Mouse (Mus musculus) embryo, embryonic 9.5 days (tissue): Measurements from ENCODE around the gene Znrf1.

ENCODE experiments used
- DNase-seq: peaks from one replicate; pipeline ENCODE4 v3.0.0-alpha.2; 2017; ENCODE audit errors: extremely low spot score

Znrf1 gene

GRCm38 (mm10) chr8:111597310-111597709 lies 61.4 kb downstream of the Znrf1 start:
- peak; percentile 10 for DNase-seq

GRCm38 (mm10) chr8:111599707-111600444 lies 64.0 kb downstream of the Znrf1 start:
- DNase-seq = no peak

GRCm38 (mm10) chr8:111602050-111602449 lies 66.2 kb downstream of the Znrf1 start:
- no peak for DNase-seq

- DNase-seq = no peak
Measured at GRCm38 (mm10) chr8:111604986-111605385, 69.1 kb downstream of the Znrf1 start.

- DNase-seq = no peak
Measured at GRCm38 (mm10) chr8:111606961-111607360, 71.1 kb downstream of the Znrf1 start.

- DNase-seq = no peak
Measured at GRCm38 (mm10) chr8:111607414-111607813, 71.5 kb downstream of the Znrf1 start.

DNA sequence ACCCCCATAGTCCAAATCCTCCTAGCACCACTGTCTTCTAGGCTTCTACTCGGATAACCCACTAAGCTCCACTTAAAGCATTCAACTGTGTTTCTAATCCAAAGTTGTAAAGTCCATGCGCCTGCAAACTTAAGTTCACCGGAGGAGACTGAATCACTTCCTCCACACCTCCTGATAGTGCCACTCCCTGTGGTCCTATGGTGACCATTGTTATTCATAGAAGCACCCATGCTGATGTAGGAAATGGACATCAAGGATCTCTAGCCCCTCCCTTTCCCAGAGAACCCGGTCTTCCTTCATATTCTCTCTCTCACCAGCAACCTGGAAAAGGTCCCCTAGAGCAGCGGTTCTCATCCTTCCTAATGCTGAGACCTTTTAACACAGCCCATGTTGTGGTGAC lies 77.3 kb downstream of the Znrf1 start:
- DNase-seq = no peak

GRCm38 (mm10) chr8:111614786-111615701 lies 79.1 kb downstream of the Znrf1 start:
- no peak for DNase-seq

GRCm38 (mm10) chr8:111617812-111618211 lies 81.9 kb downstream of the Znrf1 start:
- no peak for DNase-seq

- DNase-seq = no peak
Measured at GRCm38 (mm10) chr8:111618273-111618672, 82.4 kb downstream of the Znrf1 start.

DNA sequence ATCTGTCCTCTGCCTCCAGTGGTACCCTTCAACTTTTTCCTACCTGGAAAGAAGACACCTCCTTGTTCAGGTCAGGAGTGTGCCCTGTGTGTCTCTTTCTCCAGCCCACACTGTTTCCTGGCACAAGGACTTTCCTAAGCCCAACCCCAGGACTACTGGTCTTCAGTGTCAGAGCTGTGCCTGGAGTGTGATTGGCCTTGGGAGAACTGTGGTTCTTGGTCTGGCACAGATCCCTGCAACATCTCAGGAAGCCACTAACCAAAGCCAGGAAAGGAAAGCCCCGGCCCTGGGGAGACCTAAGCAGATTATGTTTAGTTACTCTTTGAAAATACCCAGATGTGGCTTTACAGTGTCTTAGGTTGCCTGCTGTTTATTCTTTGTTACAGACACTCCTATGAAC lies 84.0 kb downstream of the Znrf1 start:
- DNase-seq = no peak

DNA sequence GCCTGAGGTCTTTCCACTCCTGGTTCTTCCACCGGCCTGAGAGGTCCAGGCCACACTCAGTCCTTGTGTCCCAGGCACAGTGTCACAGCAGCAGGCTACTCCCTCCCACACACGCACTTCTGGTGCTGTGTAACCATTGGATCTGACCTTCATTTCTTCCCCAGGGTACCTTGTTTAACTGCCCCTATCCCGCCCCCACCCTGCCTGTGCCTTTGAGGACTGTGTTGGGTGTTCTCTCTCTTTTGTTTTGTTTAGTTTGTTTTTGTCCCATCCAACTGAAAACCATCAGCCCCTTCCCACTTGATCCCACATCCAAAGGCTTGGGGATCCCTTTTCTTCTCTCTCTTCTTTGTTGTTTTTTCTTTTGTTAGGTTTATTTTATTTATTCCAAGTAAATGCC lies 86.2 kb downstream of the Znrf1 start:
- no peak for DNase-seq

GRCm38 (mm10) chr8:111622553-111622952 lies 86.7 kb downstream of the Znrf1 start:
- no peak for DNase-seq

DNA sequence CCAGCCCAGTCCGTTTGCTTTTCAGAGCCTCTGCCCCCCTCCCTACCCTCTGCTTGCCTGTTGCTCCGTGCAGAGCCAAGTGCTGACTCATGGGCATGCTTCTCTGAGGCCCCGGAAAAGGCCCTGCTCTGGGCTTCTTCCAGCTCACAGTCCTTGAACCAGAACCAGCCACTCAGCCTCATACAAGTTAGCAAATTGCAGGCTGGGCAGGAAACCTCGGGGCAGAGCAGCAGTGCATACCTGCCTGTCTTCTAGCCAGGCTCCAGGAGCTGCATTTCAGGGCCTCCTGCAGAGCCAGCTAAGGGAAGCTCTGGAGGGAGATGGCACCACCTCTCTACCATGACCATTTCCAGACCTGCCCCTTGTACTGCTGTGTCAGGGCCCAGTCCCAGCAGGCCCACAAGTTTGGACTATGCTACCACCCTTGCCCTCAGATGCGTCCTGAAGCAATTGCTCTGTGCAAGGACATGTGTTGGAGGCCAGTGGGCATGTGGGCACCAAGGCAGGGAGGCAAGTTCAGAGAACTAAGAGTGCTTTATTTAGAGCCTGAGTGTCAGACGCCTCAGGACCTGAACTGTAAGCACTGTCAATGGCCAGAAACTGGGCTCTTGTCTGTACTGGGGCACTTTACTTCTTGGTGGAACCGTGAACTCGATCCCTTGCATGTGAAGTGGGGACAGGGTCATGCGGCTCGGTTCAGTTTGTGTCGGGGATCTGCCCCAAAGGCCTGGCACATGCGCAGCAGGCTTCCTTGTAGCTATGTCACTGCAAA lies 88.4 kb downstream of the Znrf1 start:
- DNase-seq = no peak

- no peak for DNase-seq
Measured at GRCm38 (mm10) chr8:111624853-111625221, 88.9 kb downstream of the Znrf1 start.

- peak; percentile 64 for DNase-seq
Measured at GRCm38 (mm10) chr8:111625694-111626527, 90.0 kb downstream of the Znrf1 start.

DNA sequence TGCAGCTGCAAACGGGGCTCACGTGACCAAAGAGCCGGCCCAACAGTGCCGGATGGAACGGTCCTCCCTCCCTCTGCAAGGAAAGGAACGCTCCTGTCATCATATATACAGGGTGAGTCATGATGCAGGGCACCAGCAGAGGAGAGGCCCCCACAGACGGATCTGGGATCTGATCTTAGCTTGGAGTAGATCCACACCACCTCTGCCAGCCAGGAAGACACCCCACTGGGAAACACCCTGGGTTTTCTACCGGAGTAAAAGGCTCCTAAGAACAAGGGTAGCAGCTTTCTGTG lies 90.6 kb downstream of the Znrf1 start:
- DNase-seq = no peak

- no peak for DNase-seq
Measured at GRCm38 (mm10) chr8:111626933-111627332, 91.0 kb downstream of the Znrf1 start.

GRCm38 (mm10) chr8:111627923-111628322 lies 92.0 kb downstream of the Znrf1 start:
- DNase-seq = no peak

DNA sequence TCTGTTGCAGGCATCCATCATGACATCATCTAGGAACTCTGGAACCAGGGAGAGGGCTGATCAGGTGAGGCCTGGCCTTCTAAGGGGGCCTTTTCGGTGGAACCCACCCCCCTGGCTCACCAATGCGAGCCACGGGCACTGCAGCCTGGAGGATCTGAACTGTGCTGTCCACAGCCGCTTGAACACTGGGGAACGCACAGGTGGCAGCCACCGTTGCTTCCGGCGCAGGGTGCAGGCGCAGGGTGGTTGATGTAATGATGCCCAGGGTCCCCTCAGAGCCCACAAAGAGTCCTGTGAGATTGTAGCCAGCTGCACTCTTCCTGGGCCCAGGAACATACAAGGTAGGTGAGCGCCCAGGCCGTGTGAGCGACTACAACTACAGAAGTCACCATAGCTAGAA lies 92.5 kb downstream of the Znrf1 start:
- no peak for DNase-seq

DNA sequence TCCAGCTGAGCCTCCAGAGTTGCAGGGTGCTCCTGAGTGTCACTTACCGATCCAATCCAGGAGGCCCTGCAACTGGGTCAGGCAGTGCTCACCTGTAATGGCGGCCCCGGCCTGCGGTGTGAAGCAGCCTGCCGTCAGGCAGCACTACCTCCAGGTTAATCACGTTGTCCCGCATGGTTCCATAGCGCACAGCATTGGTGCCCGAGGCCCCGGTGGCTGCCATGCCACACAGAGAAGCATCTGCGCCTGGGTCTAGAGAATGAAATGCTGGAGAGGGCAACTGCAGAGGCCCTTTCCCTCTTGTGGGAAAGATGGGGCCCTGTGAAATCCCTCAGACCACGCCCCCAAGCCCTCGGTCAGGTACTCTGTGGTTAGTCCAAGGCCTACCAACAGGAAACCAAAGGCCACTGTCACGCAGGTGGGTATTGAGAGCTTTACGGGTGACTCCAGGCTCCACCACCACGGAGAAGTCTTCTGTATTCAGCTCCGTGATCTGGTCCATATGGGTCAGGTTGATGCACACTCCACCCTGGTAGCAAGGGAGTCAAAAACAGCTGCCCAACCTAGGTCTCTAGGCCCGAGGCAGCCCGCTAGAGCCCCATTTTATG lies 93.1 kb downstream of the Znrf1 start:
- no peak for DNase-seq
